Mouse (Mus musculus): Measurements from ENCODE around the gene Inhbc. TPM values are rescaled to one million over a fixed set of nuclear protein-coding genes. Genes with fewer than 3 reads are reported as not detected.

Inhbc gene
- 1.6 and 2.0 TPM in 2 replicates for polyA plus RNA-seq (2015; fragmentation: Nextera tagmentation; extraction: Ambion mirVana)

GRCm38 (mm10) chr10:127369834-127370820 lies at the start of gene Inhbc:
Gene Inhbc (minus strand): TSS chr10:127370431.
- H3K27me3 ChIP-seq, result no peaks in the 10 kb centered on the region
- peak within 1 kb of the TSS; percentile 74 for H3K27ac ChIP-seq
- 0 out of 2 replicates have a peak within 1 kb of the TSS, but pooled peaks have one; percentile 1 for H3K9ac ChIP-seq
- 0 out of 2 replicates have a peak, but pooled peaks cover 3% of the 10 kb centered on the region for H3K4me1 ChIP-seq (replicated peaks)
- 0 out of 2 replicates have a peak, but pooled peaks have one; percentile 25 for ATAC-seq (ENCODE audit: low read depth)
- H3K9me3 ChIP-seq (replicated peaks), result no peaks in the 10 kb centered on the region
- peak within 1 kb of the TSS; percentile 17; the same call in 1 of the 2 replicates for H3K4me2 ChIP-seq
- WGBS (ENCODE audit: insufficient replicate concordance), result 63% methylated on average over 22 of the region's 22 CpGs
- DNase-seq, result no peak
- no peak within 1 kb of the TSS for H3K4me3 ChIP-seq (replicated peaks)
- no peaks in the 10 kb centered on the region for H3K36me3 ChIP-seq

DNA sequence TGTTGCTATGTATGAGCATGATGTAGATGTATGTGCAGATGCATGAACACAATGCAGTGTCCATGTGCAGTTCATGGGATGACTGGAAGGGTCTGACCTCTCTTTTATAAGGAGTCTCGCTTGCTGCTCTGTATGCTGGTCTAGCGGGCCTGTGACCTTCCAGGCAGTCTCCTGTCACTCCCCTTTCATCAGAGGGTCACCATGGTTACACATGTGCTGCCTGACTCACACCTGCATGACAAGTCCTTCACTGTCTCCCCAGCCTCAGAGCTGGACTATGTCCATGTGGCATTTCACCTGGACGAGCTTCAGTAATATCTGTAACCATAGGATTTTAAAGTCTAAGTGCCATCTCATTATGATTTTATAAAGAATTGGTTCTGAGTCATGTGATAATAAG lies 43.9 kb upstream of the Inhbc start:
- H3K36me3 ChIP-seq, result peaks cover 4% of the 10 kb centered on the region; the same call in 1 of the 2 replicates
- no peak overlapping the region for H3K4me2 ChIP-seq
- H3K27ac ChIP-seq, result no peak overlapping the region
- WGBS (ENCODE audit: insufficient replicate concordance), result 68% methylated on average over 3 of the region's 3 CpGs
- H3K9ac ChIP-seq, result no peak overlapping the region
- no peak for DNase-seq
- H3K27me3 ChIP-seq, result no peaks in the 10 kb centered on the region
- 0 out of 2 replicates have a peak, but pooled peaks have one; percentile 23 for ATAC-seq (ENCODE audit: low read depth)
- H3K4me1 ChIP-seq (replicated peaks), result peaks cover 13% of the 10 kb centered on the region
- H3K9me3 ChIP-seq (replicated peaks), result no peaks in the 10 kb centered on the region
- no peak overlapping the region for H3K4me3 ChIP-seq (replicated peaks)

GRCm38 (mm10) chr10:127413585-127413984 lies 43.4 kb upstream of the Inhbc start:
- Histone ChIP-seq H3K9me3 (replicated peaks) (no peaks in the 10 kb centered on the region), H3K4me2 (no peak overlapping the region), H3K36me3 (peaks cover 4% of the 10 kb centered on the region; the same call in 1 of the 2 replicates), H3K27me3 (no peaks in the 10 kb centered on the region), H3K9ac (no peak overlapping the region), H3K4me3 (replicated peaks) (no peak overlapping the region), H3K27ac (no peak overlapping the region), H3K4me1 (replicated peaks) (peaks cover 12% of the 10 kb centered on the region)
- DNase-seq, result no peak
- ATAC-seq (ENCODE audit: low read depth), result no peak
- WGBS (ENCODE audit: insufficient replicate concordance), result 66% methylated on average over 1 of the region's 1 CpGs

GRCm38 (mm10) chr10:127412776-127413175 lies 42.5 kb upstream of the Inhbc start:
- Histone ChIP-seq H3K4me1 (replicated peaks) (peaks cover 12% of the 10 kb centered on the region), H3K27ac (no peak overlapping the region), H3K4me3 (replicated peaks) (no peak overlapping the region), H3K27me3 (no peaks in the 10 kb centered on the region), H3K4me2 (no peak overlapping the region), H3K9me3 (replicated peaks) (no peaks in the 10 kb centered on the region), H3K9ac (no peak overlapping the region), H3K36me3 (peaks cover 4% of the 10 kb centered on the region; the same call in 1 of the 2 replicates)
- ATAC-seq (ENCODE audit: low read depth), result no peak
- DNase-seq, result no peak
- WGBS (ENCODE audit: insufficient replicate concordance), result 67% methylated on average over 2 of the region's 2 CpGs

DNA sequence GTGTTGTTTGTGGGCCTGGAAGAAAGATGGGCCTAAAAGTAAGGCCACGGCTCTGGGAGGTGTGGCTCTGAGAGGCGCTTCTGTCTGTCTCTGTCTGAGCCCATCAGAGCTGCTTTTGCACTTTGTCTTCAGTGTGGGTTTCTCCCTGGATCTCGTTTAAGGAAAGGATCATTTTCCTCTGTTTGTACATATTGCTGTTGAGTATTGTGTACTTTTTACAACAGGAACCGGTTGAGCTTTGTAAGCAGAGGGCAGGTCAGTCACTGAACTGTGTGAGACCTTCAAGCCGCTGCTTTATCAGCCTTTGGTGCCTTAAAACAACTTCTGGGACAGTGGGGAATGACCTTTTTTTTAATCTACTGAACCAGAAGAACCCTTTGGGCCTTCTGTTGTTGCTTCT lies 41.9 kb upstream of the Inhbc start:
- Histone ChIP-seq H3K36me3 (peaks cover 4% of the 10 kb centered on the region; the same call in 1 of the 2 replicates), H3K27ac (no peak overlapping the region), H3K9me3 (replicated peaks) (no peaks in the 10 kb centered on the region), H3K4me3 (replicated peaks) (no peak overlapping the region), H3K4me2 (no peak overlapping the region), H3K4me1 (replicated peaks) (peaks cover 12% of the 10 kb centered on the region), H3K9ac (no peak overlapping the region), H3K27me3 (no peaks in the 10 kb centered on the region)
- WGBS (ENCODE audit: insufficient replicate concordance), result 60% methylated on average over 5 of the region's 5 CpGs
- no peak for DNase-seq
- no peak for ATAC-seq (ENCODE audit: low read depth)

- 49% methylated on average over 4 of the region's 4 CpGs for WGBS (ENCODE audit: insufficient replicate concordance)
- DNase-seq (no peak), ATAC-seq (ENCODE audit: low read depth) (no peak)
- Histone ChIP-seq H3K4me2 (no peak overlapping the region), H3K4me1 (replicated peaks) (peaks cover 5% of the 10 kb centered on the region), H3K9me3 (replicated peaks) (no peaks in the 10 kb centered on the region), H3K9ac (no peak overlapping the region), H3K36me3 (0 out of 2 replicates have a peak, but pooled peaks cover 5% of the 10 kb centered on the region), H3K27me3 (no peaks in the 10 kb centered on the region), H3K27ac (no peak overlapping the region), H3K4me3 (replicated peaks) (no peak overlapping the region)
These were observed 37.2 kb upstream of the Inhbc start for GRCm38 (mm10) chr10:127407391-127407790.

- Histone ChIP-seq H3K9me3 (replicated peaks) (no peaks in the 10 kb centered on the region), H3K36me3 (peaks cover 29% of the 10 kb centered on the region), H3K4me1 (replicated peaks) (no peaks in the 10 kb centered on the region), H3K4me3 (replicated peaks) (no peak overlapping the region), H3K4me2 (no peak overlapping the region), H3K27me3 (no peaks in the 10 kb centered on the region), H3K9ac (no peak overlapping the region), H3K27ac (no peak overlapping the region)
- no peak for ATAC-seq (ENCODE audit: low read depth)
- no peak for DNase-seq
- WGBS (ENCODE audit: insufficient replicate concordance), result 79% methylated on average over 3 of the region's 3 CpGs
These were observed 34.5 kb upstream of the Inhbc start for GRCm38 (mm10) chr10:127404701-127405100.

- WGBS (ENCODE audit: insufficient replicate concordance), result 75% methylated on average over 6 of the region's 6 CpGs
- ATAC-seq (ENCODE audit: low read depth), result no peak
- no peak for DNase-seq
- Histone ChIP-seq H3K9me3 (replicated peaks) (no peaks in the 10 kb centered on the region), H3K36me3 (peaks cover 23% of the 10 kb centered on the region), H3K4me2 (no peak overlapping the region), H3K27me3 (no peaks in the 10 kb centered on the region), H3K27ac (no peak overlapping the region), H3K4me3 (replicated peaks) (no peak overlapping the region), H3K9ac (no peak overlapping the region), H3K4me1 (replicated peaks) (peaks cover 4% of the 10 kb centered on the region; the same call in 1 of the 2 replicates)
These were observed 21.5 kb upstream of the Inhbc start for GRCm38 (mm10) chr10:127391774-127392173.

- Histone ChIP-seq H3K9me3 (replicated peaks) (no peaks in the 10 kb centered on the region), H3K4me3 (replicated peaks) (peak overlapping the region; percentile 82), H3K4me2 (peak overlapping the region; percentile 92), H3K9ac (peak overlapping the region; percentile 92), H3K27me3 (no peaks in the 10 kb centered on the region), H3K27ac (peak overlapping the region; percentile 84), H3K4me1 (replicated peaks) (peaks cover 32% of the 10 kb centered on the region), H3K36me3 (peaks cover 3% of the 10 kb centered on the region; the same call in 1 of the 2 replicates)
- DNase-seq, result no peak
- whole genome bisulfite sequencing (ENCODE audit: insufficient replicate concordance), result 50% methylated on average over 2 of the region's 2 CpGs
- ATAC-seq (ENCODE audit: low read depth), result no peak
These were observed 11.5 kb upstream of the Inhbc start for GRCm38 (mm10) chr10:127381743-127382134.

DNA sequence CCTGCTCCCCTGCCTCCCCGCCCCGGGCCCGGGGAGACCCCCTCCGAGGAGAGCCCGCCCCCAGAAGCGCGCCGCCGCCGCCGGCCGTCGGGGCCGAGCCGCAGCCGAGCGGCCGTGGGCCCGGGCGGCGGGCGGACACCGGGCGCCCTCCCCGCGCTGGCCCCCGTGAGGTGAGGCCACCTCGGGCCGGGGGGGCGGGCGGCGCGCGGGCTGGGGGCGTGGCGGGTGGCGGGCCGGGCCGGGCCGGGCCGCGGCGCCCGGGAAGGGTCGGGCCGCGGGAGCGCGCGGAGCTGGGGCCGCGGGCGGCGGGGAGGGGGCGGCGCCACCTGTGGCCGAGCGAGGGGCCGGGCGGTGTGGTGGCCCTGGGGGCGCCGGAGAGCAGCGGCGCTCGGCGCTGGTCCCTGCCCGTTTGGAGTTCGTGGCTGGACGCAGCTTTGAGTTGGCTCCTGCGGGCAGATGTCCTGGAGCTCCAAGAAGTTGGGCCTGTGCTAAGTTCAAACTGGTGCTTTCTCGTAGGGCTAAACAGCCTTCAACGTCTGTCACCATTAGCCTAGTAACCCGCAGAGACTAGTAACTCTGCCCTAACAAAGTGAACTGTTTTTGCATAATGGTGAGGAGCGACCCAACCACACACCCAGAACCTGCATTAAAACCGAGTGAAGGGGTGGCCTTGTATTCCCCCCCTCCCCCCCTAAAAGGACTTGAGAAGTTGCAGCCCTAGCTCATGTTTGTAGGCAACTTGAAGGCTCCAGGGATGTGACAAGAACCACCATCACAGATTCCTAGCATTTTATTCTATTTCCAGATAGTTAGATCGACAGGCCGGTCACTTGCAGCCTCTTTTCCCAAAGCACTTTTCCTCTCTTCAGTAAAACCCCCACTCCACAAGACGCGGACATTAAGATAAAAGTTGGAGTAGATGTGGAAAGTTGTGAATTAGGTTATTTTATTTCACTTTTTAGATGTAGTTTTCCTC lies 10.8 kb upstream of the Inhbc start:
- H3K36me3 ChIP-seq, result peaks cover 3% of the 10 kb centered on the region; the same call in 1 of the 2 replicates
- no peaks in the 10 kb centered on the region for H3K27me3 ChIP-seq
- no peaks in the 10 kb centered on the region for H3K9me3 ChIP-seq (replicated peaks)
- ATAC-seq (ENCODE audit: low read depth) (peak; percentile 81), DNase-seq (peak; percentile 57)
- peak overlapping the region; percentile 82 for H3K4me3 ChIP-seq (replicated peaks)
- peak overlapping the region; percentile 92 for H3K9ac ChIP-seq
- H3K27ac ChIP-seq, result peak overlapping the region; percentile 84
- 3% methylated on average over 49 of the region's 79 CpGs for WGBS (ENCODE audit: insufficient replicate concordance)
- peak overlapping the region; percentile 92 for H3K4me2 ChIP-seq
- H3K4me1 ChIP-seq (replicated peaks), result peaks cover 27% of the 10 kb centered on the region
